Mouse (Mus musculus) CH12.LX (cell line): ENCODE data around the gene Sf3b6. TPM values are rescaled to one million over a fixed set of nuclear protein-coding genes. Genes with fewer than 3 reads are reported as not detected.

Experiments used
- DNase-seq: peaks from one replicate; pipeline ENCODE4 v3.0.0-alpha.2; 2013; ENCODE audit errors: extremely low read depth
- H3K27ac ChIP-seq: 2 replicates; pipeline ENCODE4 v1.5.1; 2012; ENCODE audit warnings: low read depth, mild to moderate bottlenecking, control low read depth, moderate library complexity; ENCODE audit not compliant: insufficient read depth
- H3K27me3 ChIP-seq: replicated peaks from 2 replicates; pipeline ENCODE3; 2012; ENCODE audit warnings: inconsistent platforms
- H3K36me3 ChIP-seq, 2 experiments: replicated peaks in 1 of 2; 2 replicates each; pipeline versions ENCODE3 to v1.6.1; 2012; ENCODE audit warnings: inconsistent platforms in 1 of 2, low read length in 1 of 2, mild to moderate bottlenecking in 1 of 2, mixed read lengths in 1 of 2, moderate library complexity in 1 of 2; ENCODE audit not compliant: control insufficient read depth in 1 of 2, insufficient read depth in 1 of 2
- H3K4me1 ChIP-seq, 2 experiments: 2 replicates each; pipeline ENCODE4 v1.6.1; 2012; ENCODE audit warnings: inconsistent platforms in 1 of 2, moderate library complexity in 1 of 2; ENCODE audit not compliant: insufficient read depth in 2 of 2, control insufficient read depth in 1 of 2
- H3K4me2 ChIP-seq: 2 replicates; pipeline ENCODE4 v1.6.1; 2012; ENCODE audit warnings: low read depth, mild to moderate bottlenecking, control low read depth; ENCODE audit not compliant: poor library complexity, insufficient read depth, severe bottlenecking
- H3K4me3 ChIP-seq, 3 experiments: fragments of 150-350 bp in 1 of 3; sonication (generic) in 1 of 3; replicated peaks in 1 of 3; 2 replicates each; pipeline versions ENCODE3 to v1.5.1; 2011 to 2012; ENCODE audit warnings: low read depth in 2 of 3, low read length in 2 of 3, mild to moderate bottlenecking in 2 of 3, moderate library complexity in 2 of 3, control low read depth in 1 of 3, improper control_type of control experiment in 1 of 3, inconsistent platforms in 1 of 3, mixed read lengths in 1 of 3; ENCODE audit not compliant: poor library complexity in 1 of 3
- H3K79me2 ChIP-seq: replicated peaks from 2 replicates; pipeline ENCODE4 v1.6.1; 2012; ENCODE audit warnings: mild to moderate bottlenecking, moderate library complexity; ENCODE audit not compliant: control insufficient read depth, poor library complexity, insufficient read depth, severe bottlenecking; ENCODE audit errors: extremely low read depth
- H3K9ac ChIP-seq: 2 replicates; pipeline ENCODE4 v1.6.1; 2012; ENCODE audit warnings: low read depth, mild to moderate bottlenecking, control low read depth, moderate library complexity; ENCODE audit not compliant: insufficient read depth
- H3K9me3 ChIP-seq: replicated peaks from 2 replicates; pipeline ENCODE3; 2012; ENCODE audit warnings: low read length, inconsistent platforms, mixed read lengths
- BHLHE40 ChIP-seq: IDR thresholded peaks from 2 replicates; pipeline ENCODE4 v1.6.1; 2011; ENCODE audit warnings: mild to moderate bottlenecking, low read depth, low read length, improper control_type of control experiment
- CHD1 ChIP-seq: IDR thresholded peaks from 2 replicates; pipeline ENCODE4 v1.6.1; 2012; ENCODE audit warnings: low read depth, low read length, improper control_type of control experiment, inconsistent platforms
- ELF1 ChIP-seq: IDR thresholded peaks from 2 replicates; pipeline ENCODE4 v1.6.1; 2014; ENCODE audit warnings: low read depth, mild to moderate bottlenecking, inconsistent platforms, low read length, improper control_type of control experiment
- ETS1 ChIP-seq: conservative IDR thresholded peaks from 2 replicates; pipeline ENCODE4 v1.6.1; 2012; ENCODE audit warnings: low read depth, mild to moderate bottlenecking, inconsistent platforms, low read length, improper control_type of control experiment, moderate library complexity
- HCFC1 ChIP-seq: IDR thresholded peaks from 2 replicates; pipeline ENCODE4 v1.6.1; 2012; ENCODE audit warnings: low read depth, mild to moderate bottlenecking, inconsistent platforms, low read length, improper control_type of control experiment
- IRF4 ChIP-seq: IDR thresholded peaks from 2 replicates; pipeline ENCODE4 v1.6.1; 2014; ENCODE audit warnings: low read depth, mild to moderate bottlenecking, inconsistent platforms, low read length, improper control_type of control experiment
- JUN ChIP-seq: IDR thresholded peaks from 2 replicates; pipeline ENCODE4 v1.6.1; 2011; ENCODE audit warnings: low read depth, mild to moderate bottlenecking, low read length, improper control_type of control experiment, moderate library complexity; ENCODE audit not compliant: insufficient read depth
- JUND ChIP-seq: conservative IDR thresholded peaks from 2 replicates; pipeline ENCODE4 v1.6.1; 2011; ENCODE audit warnings: low read depth, low read length, improper control_type of control experiment
- KAT2A ChIP-seq: IDR thresholded peaks from 2 replicates; pipeline ENCODE4 v1.6.1; 2012; ENCODE audit warnings: low read length, improper control_type of control experiment, inconsistent platforms; ENCODE audit not compliant: insufficient replicate concordance
- MAFK ChIP-seq: IDR thresholded peaks from 2 replicates; pipeline ENCODE4 v1.6.1; 2011; ENCODE audit warnings: low read length, improper control_type of control experiment; ENCODE audit not compliant: insufficient replicate concordance
- MAX ChIP-seq: IDR thresholded peaks from 2 replicates; pipeline ENCODE4 v1.6.1; 2011; ENCODE audit warnings: low read length, improper control_type of control experiment
- MEF2A ChIP-seq: IDR thresholded peaks from 2 replicates; pipeline ENCODE4 v1.6.1; 2014; ENCODE audit warnings: low read depth, mild to moderate bottlenecking, inconsistent platforms, low read length, improper control_type of control experiment, borderline replicate concordance
- NELFE ChIP-seq: IDR thresholded peaks from 2 replicates; pipeline ENCODE4 v1.6.1; 2011; ENCODE audit warnings: low read depth, low read length, improper control_type of control experiment
- PAX5 ChIP-seq: IDR thresholded peaks from 2 replicates; pipeline ENCODE4 v1.6.1; 2012; ENCODE audit warnings: low read length, inconsistent platforms, mixed read lengths
- POLR2AphosphoS2 ChIP-seq: IDR thresholded peaks from 2 replicates; pipeline ENCODE4 v1.6.1; 2011; ENCODE audit warnings: low read depth, low read length, improper control_type of control experiment
- SIN3A ChIP-seq: IDR thresholded peaks from 2 replicates; pipeline ENCODE4 v1.6.1; 2012; ENCODE audit warnings: low read length, improper control_type of control experiment, inconsistent platforms
- SMC3 ChIP-seq: IDR thresholded peaks from 2 replicates; pipeline ENCODE4 v1.6.1; 2011; ENCODE audit warnings: low read depth, low read length, improper control_type of control experiment
- UBTF ChIP-seq: IDR thresholded peaks from 2 replicates; pipeline ENCODE4 v1.6.1; 2012; ENCODE audit warnings: low read depth, mild to moderate bottlenecking, inconsistent platforms, low read length, improper control_type of control experiment, moderate library complexity
- ZC3H11A ChIP-seq: IDR thresholded peaks from 2 replicates; pipeline ENCODE4 v1.6.1; 2012; ENCODE audit warnings: low read depth, mild to moderate bottlenecking, inconsistent platforms, low read length, improper control_type of control experiment
- ZMIZ1 ChIP-seq: IDR thresholded peaks from 2 replicates; pipeline ENCODE4 v1.6.1; 2012; ENCODE audit warnings: low read depth, mild to moderate bottlenecking, inconsistent platforms, low read length, improper control_type of control experiment
- ZNF384 ChIP-seq: IDR thresholded peaks from 2 replicates; pipeline ENCODE4 v1.6.1; 2012; ENCODE audit warnings: low read depth, low read length, improper control_type of control experiment, inconsistent platforms
- dilution Hi-C: fragments of 300-500 bp; cut with MboI; formaldehyde crosslinking; loops from 2 replicates; pipeline ENCODE4 v1.14.3; 2020; ENCODE audit warnings: low sequenced_read_pairs; ENCODE audit not compliant: extremely low pct_unique_long_range_greater_than_20kb, extremely low pct_ligation_motif_present
- in situ Hi-C: fragments of 300-500 bp; cut with MboI; formaldehyde crosslinking; loops from 3 replicates; pipeline ENCODE4 v1.14.3; 2019; ENCODE audit warnings: low sequenced_read_pairs, low pct_ligation_motif_present, low pct_unique_long_range_greater_than_20kb, mixed read lengths
- polyA plus RNA-seq: library from polyadenylated mRNA; unstranded; fragments of >175 nt; gene quantifications from 2 replicates; pipeline ENCODE4 v1.2.1, GENCODE M21; 2012; ENCODE audit warnings: low read depth; ENCODE audit not compliant: insufficient read length
- total RNA-seq, 2 experiments: library from RNA; depleted of rRNA; stranded (reverse); fragments of 300-350 nt in 1 of 2; fragments of >200 nt in 1 of 2; gene quantifications; 2 replicates each; pipeline ENCODE4 v1.2.3; 2012 to 2014

Gene Sf3b6
- total and polyA plus RNA-seq, 3 experiments, result 109 to 346 (median 151) TPM

- H3K9me3 ChIP-seq, result no peaks in the 10 kb centered on the region
- H3K27me3 ChIP-seq, result no peaks in the 10 kb centered on the region
- H3K79me2 ChIP-seq, result no peaks in the 10 kb centered on the region
- no peak overlapping the region for H3K9ac ChIP-seq
- peaks cover 0 to 3% of the 10 kb centered on the region in 2 experiments; a peak in 1 of 4 replicates for H3K4me1 ChIP-seq
- dilution Hi-C loops, result no loop called here
- H3K4me3 ChIP-seq, result no peak overlapping the region
- no peak for DNase-seq
- H3K27ac ChIP-seq, result no peak overlapping the region
- H3K36me3 ChIP-seq, result peaks cover 0 to 3% of the 10 kb centered on the region in 2 experiments
- no peak for TF ChIP-seq ZMIZ1
- in situ Hi-C loops, result no loop called here
- H3K4me2 ChIP-seq, result no peak overlapping the region
Measured at GRCm38 (mm10) chr12:4872983-4873477, 55.7 kb downstream of the Sf3b6 start.

DNA sequence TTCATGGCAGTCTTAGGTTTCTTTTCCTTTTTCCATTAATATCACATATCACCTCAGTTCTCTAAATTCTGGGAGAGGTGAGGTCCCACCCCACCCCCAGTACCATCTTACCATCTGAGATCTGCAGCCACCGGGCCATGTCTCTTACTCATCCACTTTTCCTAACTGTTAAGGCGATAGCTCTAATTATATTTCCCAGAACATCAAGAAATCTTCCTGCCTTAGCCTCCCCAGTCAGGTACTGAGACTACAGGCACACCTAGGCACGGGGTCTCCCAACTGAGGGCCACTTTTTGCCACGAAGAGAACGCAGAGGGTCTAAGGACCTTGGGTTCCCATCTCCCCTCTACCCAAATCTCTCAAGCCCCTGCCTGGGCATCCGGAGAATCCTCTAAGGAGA is 56.2 kb downstream of the Sf3b6 start:
- in situ Hi-C loops, result no loop called here
- no peak overlapping the region for H3K4me2 ChIP-seq
- peaks cover 0 to 8% of the 10 kb centered on the region in 2 experiments for H3K36me3 ChIP-seq
- no peaks in the 10 kb centered on the region for H3K9me3 ChIP-seq
- no peaks in the 10 kb centered on the region for H3K79me2 ChIP-seq
- no peak for DNase-seq
- H3K27me3 ChIP-seq, result no peaks in the 10 kb centered on the region
- dilution Hi-C loops, result no loop called here
- H3K4me1 ChIP-seq, result peaks cover 0 to 3% of the 10 kb centered on the region in 2 experiments; a peak in 1 of 4 replicates
- no peak overlapping the region for H3K9ac ChIP-seq
- TF ChIP-seq SIN3A, result no peak
- no peak for TF ChIP-seq POLR2AphosphoS2
- no peak for TF ChIP-seq ZC3H11A
- no peak for TF ChIP-seq CHD1
- no peak for TF ChIP-seq PAX5
- TF ChIP-seq MEF2A, result no peak
- no peak for TF ChIP-seq JUND
- TF ChIP-seq ZMIZ1, result no peak
- TF ChIP-seq ETS1, result no peak
- no peak for TF ChIP-seq ZNF384
- TF ChIP-seq ELF1, result no peak
- H3K4me3 ChIP-seq, result no peak overlapping the region
- H3K27ac ChIP-seq, result no peak overlapping the region

GRCm38 (mm10) chr12:4874161-4874927 is 57.0 kb downstream of the Sf3b6 start, which contains the start of gene Mfsd2b:
Gene Mfsd2b (minus strand): TSS chr12:4874359.
- Histone ChIP-seq H3K27ac (no peak within 1 kb of the TSS), H3K36me3 (peaks cover 2 to 14% of the 10 kb centered on the region in 2 experiments)
- TF ChIP-seq MAX, result peak; percentile 60; the same call in 1 of the 2 replicates
- TF ChIP-seq IRF4, result no peak
- no peak for TF ChIP-seq JUN
- TF ChIP-seq HCFC1, result no peak
- TF ChIP-seq MAFK, result no peak
- no peak for TF ChIP-seq SMC3
- TF ChIP-seq BHLHE40, result 0 out of 2 replicates have a peak, but pooled peaks have one; percentile 17
- no peak for TF ChIP-seq NELFE
- TF ChIP-seq KAT2A, result no peak
- no peak for TF ChIP-seq UBTF
- no peak for TF ChIP-seq JUND
- no peak for TF ChIP-seq PAX5
- no peak for TF ChIP-seq CHD1

More at GRCm38 (mm10) chr12:4874161-4874927, 57.0 kb downstream of the Sf3b6 start, which contains the start of gene Mfsd2b:
- peak within 1 kb of the TSS in 1 of 3 experiments; percentile 8 for H3K4me3 ChIP-seq
- dilution Hi-C loops (no loop called here), in situ Hi-C loops (no loop called here)
- DNase-seq, result no peak
- H3K4me1 ChIP-seq, result peaks cover 0 to 3% of the 10 kb centered on the region in 2 experiments; a peak in 1 of 4 replicates
- no peaks in the 10 kb centered on the region for H3K79me2 ChIP-seq
- H3K9ac ChIP-seq, result no peak within 1 kb of the TSS
- H3K9me3 ChIP-seq, result no peaks in the 10 kb centered on the region
- peak within 1 kb of the TSS; percentile 78 for H3K4me2 ChIP-seq
- no peaks in the 10 kb centered on the region for H3K27me3 ChIP-seq
